Mouse (Mus musculus) megakaryocyte progenitor cell, adult 5-6 weeks (primary cell): ENCODE measurements around the gene Prune2. TPM values are rescaled to one million over a fixed set of nuclear protein-coding genes. Genes with fewer than 3 reads are reported as not detected.

Source experiments
- ATAC-seq: replicated peaks from 2 replicates; pipeline ENCODE4 v1.8.0; 2016; ENCODE audit warnings: mild to moderate bottlenecking, moderate TSS enrichment, inconsistent platforms; ENCODE audit not compliant: poor library complexity
- total RNA-seq, 2 experiments: library from RNA; stranded (forward) in 1 of 2; stranded (reverse) in 1 of 2; fragments of 157-497, 149-512 nt in 1 of 2; fragments of 200-1000 nt in 1 of 2; gene quantifications; 2 replicates each; pipeline versions ENCODE4 v1.2.3 to v1.2.4; 2015 to 2017

Gene Prune2
- total RNA-seq (2015): 0.46 and 1.8 TPM in 2 replicates
- 0.12 and 0.68 TPM in 2 replicates for total RNA-seq (2017)

GRCm38 (mm10) chr19:16955613-16956271, at the start of gene Prune2:
Gene Prune2, plus strand, starts transcription at chr19:16956118.
- peak; percentile 95 for ATAC-seq

GRCm38 (mm10) chr19:16911507-16911906, 44.4 kb upstream of the Prune2 start:
- ATAC-seq: no peak

GRCm38 (mm10) chr19:16924516-16924915, 31.4 kb upstream of the Prune2 start:
- no peak for ATAC-seq

- ATAC-seq: no peak
Measured at GRCm38 (mm10) chr19:16934664-16935063, 21.3 kb upstream of the Prune2 start.

GRCm38 (mm10) chr19:16948794-16949313, 7.1 kb upstream of the Prune2 start:
- ATAC-seq: peak; percentile 31; the same call in 1 of the 2 replicates

- ATAC-seq: no peak
Measured at GRCm38 (mm10) chr19:16949341-16949740, 6.6 kb upstream of the Prune2 start.

GRCm38 (mm10) chr19:16950051-16950450, 5.9 kb upstream of the Prune2 start:
- no peak for ATAC-seq

- no peak for ATAC-seq
Measured at GRCm38 (mm10) chr19:16950664-16951363, 5.1 kb upstream of the Prune2 start.

- ATAC-seq: no peak
Measured at GRCm38 (mm10) chr19:16954736-16955135, 1.2 kb upstream of the Prune2 start.

- no peak for ATAC-seq
Measured at GRCm38 (mm10) chr19:16955231-16955612, 696 bp upstream of the Prune2 start.

- peak; percentile 7 for ATAC-seq
Measured at GRCm38 (mm10) chr19:16956319-16956718, 401 bp downstream of the Prune2 start.

GRCm38 (mm10) chr19:16959051-16959450, 3.1 kb downstream of the Prune2 start:
- ATAC-seq: no peak

- 0 out of 2 replicates have a peak, but pooled peaks have one; percentile 6 for ATAC-seq
Measured at GRCm38 (mm10) chr19:16959551-16959950, 3.6 kb downstream of the Prune2 start.

GRCm38 (mm10) chr19:16961036-16961435, 5.1 kb downstream of the Prune2 start:
- no peak for ATAC-seq

- ATAC-seq: no peak
Measured at GRCm38 (mm10) chr19:16963178-16963577, 7.3 kb downstream of the Prune2 start.

GRCm38 (mm10) chr19:16968768-16969167, 12.8 kb downstream of the Prune2 start:
- no peak for ATAC-seq

- peak; percentile 52; the same call in 1 of the 2 replicates for ATAC-seq
Measured at GRCm38 (mm10) chr19:16970612-16971011, 14.7 kb downstream of the Prune2 start.

GRCm38 (mm10) chr19:16978910-16979309, 23.0 kb downstream of the Prune2 start:
- peak; percentile 60 for ATAC-seq

- peak; percentile 40; the same call in 1 of the 2 replicates for ATAC-seq
Measured at GRCm38 (mm10) chr19:16981743-16982142, 25.8 kb downstream of the Prune2 start.

GRCm38 (mm10) chr19:16984897-16985296, 29.0 kb downstream of the Prune2 start:
- ATAC-seq: peak; percentile 85

- no peak for ATAC-seq
Measured at GRCm38 (mm10) chr19:16987984-16988383, 32.1 kb downstream of the Prune2 start.

- peak; percentile 76 for ATAC-seq
Measured at GRCm38 (mm10) chr19:16992151-16992550, 36.2 kb downstream of the Prune2 start.
